Mouse (Mus musculus) kidney, postnatal 25 days (tissue): Measurements from ENCODE around the gene Fam111a.

Experiments used
- DNase-seq, 2 experiments: peaks; one replicate each; pipeline ENCODE4 v3.0.0; 2021; ENCODE audit warnings: mixed read lengths in 2 of 2

Gene Fam111a

DNA sequence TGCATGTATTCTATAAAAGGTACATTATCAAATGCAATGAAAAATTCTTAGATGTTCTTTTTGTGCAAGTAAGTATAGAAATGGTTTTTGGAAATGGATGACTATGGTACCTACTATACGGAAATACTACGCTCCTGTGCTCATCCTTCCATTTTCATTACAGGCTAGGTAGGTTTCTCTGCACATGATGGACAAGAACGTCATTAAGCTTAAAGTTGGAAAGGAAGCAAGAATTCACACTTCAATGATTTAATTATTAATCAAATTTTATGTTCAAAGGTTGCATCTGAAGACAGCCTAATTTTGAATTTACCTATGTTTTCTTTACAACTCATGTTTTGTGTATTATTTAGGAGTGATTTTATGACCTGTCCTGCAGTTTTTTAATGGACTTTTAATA, 88.7 kb downstream of the Fam111a start:
- no peak for DNase-seq

DNA sequence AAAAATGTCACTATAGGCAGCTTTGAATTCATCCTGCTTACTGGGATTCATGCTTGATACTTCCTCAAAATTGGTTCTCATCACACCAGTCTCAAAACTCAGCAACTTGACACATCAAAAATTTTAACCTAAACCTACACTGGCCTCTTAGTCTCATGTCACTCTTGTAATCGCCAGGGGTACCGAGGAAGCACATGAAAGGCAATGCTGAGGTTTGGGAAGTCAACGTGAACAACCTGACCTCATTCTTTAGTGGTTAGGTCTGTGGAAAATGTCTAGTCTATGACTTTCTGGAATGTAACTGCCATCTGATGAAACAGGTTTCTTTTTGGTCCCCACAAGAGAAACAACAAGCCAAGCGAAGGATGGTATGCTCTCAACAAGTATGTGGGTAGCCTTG, 89.4 kb downstream of the Fam111a start:
- no peak for DNase-seq

DNA sequence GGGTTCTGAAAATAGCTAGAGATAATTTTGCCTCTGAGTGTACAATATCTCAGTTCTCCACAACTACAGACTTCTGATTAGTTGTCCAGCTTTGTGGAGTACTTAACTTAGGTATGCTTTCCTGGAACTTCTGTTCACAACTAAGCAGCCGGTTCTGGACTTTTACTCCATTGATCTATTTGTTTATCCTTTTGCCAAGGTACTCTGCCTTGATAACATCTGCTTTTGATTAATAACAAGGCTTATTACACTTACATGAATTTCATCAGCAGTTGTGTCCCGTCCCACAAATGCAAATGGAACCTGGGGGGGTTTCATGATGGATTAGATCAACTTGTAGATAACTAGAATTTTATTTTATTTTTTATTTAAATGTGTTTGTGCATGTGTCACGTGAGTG, 91.3 kb downstream of the Fam111a start:
- no peak for DNase-seq

DNA sequence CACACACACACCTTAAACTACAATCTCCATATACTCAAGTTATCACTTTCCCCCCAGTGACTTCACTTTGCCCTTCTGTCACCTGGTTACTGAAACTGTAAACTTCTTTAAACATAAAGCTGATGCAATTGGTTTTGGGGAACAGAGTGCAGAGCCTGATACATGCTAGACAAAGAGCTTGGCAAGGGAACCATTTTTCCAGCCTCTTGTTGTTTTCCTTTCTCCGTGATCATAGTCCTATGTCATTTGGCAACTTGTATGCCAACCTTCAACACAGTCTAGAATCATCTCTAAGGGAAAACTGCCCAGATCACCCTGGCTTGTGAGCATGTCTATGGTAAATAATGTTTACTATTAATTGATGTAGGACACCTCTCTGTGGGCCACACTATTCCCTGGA, 92.5 kb downstream of the Fam111a start:
- DNase-seq, result no peak
